Mouse (Mus musculus) intestine, postnatal 0 days (tissue): ENCODE measurements around the gene Vmn1r124. TPM values are rescaled to one million over a fixed set of nuclear protein-coding genes. Genes with fewer than 3 reads are reported as not detected.
"Not testable (repeated sequence)": the region's sequence is repeated elsewhere in the genome, so short reads cannot be mapped to it uniquely, and the experiment has no call there.

Experiments
- ATAC-seq: fragments of 200-750 bp; cut with Nextera tagmentation; 2 replicates; pipeline ENCODE4 v1.8.0; 2017; ENCODE audit warnings: mild to moderate bottlenecking, moderate TSS enrichment, moderate library complexity
- H3K27ac ChIP-seq: fragments of 300-500 bp; sonication (generic); 2 replicates; pipeline ENCODE4 v1.5.1; 2014; ENCODE audit warnings: mild to moderate bottlenecking, low read depth, low read length, moderate library complexity
- H3K27me3 ChIP-seq: fragments of 300-500 bp; sonication (generic); replicated peaks from 2 replicates; pipeline ENCODE4 v1.6.1; 2014; ENCODE audit warnings: low read length, mixed read lengths; ENCODE audit not compliant: control insufficient read depth, insufficient read depth
- H3K36me3 ChIP-seq: fragments of 300-500 bp; sonication (generic); 2 replicates; pipeline ENCODE4 v1.6.1; 2014; ENCODE audit warnings: mild to moderate bottlenecking, moderate library complexity; ENCODE audit not compliant: control insufficient read depth, insufficient read depth
- H3K4me1 ChIP-seq: fragments of 300-500 bp; sonication (generic); replicated peaks from 2 replicates; pipeline ENCODE4 v1.6.1; 2014; ENCODE audit warnings: antibody characterized with exemption, low read length, mixed read lengths; ENCODE audit not compliant: control insufficient read depth, insufficient read depth
- H3K4me2 ChIP-seq: fragments of 300-500 bp; sonication (generic); replicated peaks from 2 replicates; pipeline ENCODE4 v1.6.1; 2014; ENCODE audit warnings: low read depth, mild to moderate bottlenecking, moderate library complexity
- H3K4me3 ChIP-seq: fragments of 300-500 bp; sonication (generic); 2 replicates; pipeline ENCODE4 v1.5.1; 2014; ENCODE audit warnings: low read depth, low read length
- H3K9ac ChIP-seq: fragments of 300-500 bp; sonication (generic); 2 replicates; pipeline ENCODE4 v1.6.1; 2014; ENCODE audit warnings: mild to moderate bottlenecking, low read depth, low read length
- H3K9me3 ChIP-seq: fragments of 300-500 bp; sonication (generic); 2 replicates; pipeline ENCODE4 v1.6.1; 2016; ENCODE audit warnings: mixed run types; ENCODE audit not compliant: control insufficient read depth
- WGBS: fragments of 180-500 bp; shearing (Covaris S2); extraction: QIAGEN DNeasy Blood & Tissue Kit; methylation state at CpG from one replicate; pipeline ENCODE4 v1.1.7; 2014; 5-methylcytosine and 5-hydroxymethylcytosine counted together
- polyA plus RNA-seq: library from polyadenylated mRNA; unstranded; fragments of >200 nt; fragmentation: Nextera tagmentation; extraction: Ambion mirVana; gene quantifications from 2 replicates; pipeline ENCODE4 v1.2.1, GENCODE M21; 2015

Gene Vmn1r124
- polyA plus RNA-seq = not detected in 2 replicates

GRCm38 (mm10) chr7:21260517-21260916 is at the start of gene Vmn1r124:
Gene Vmn1r124 (minus strand): TSS chr7:21260617.
- not testable (repeated sequence) for H3K36me3 ChIP-seq, H3K4me2 ChIP-seq, H3K9me3 ChIP-seq, H3K9ac ChIP-seq, H3K4me1 ChIP-seq, ATAC-seq, H3K27me3 ChIP-seq, H3K27ac ChIP-seq, H3K4me3 ChIP-seq
- 72% methylated on average over 4 of the region's 4 CpGs for WGBS

GRCm38 (mm10) chr7:21301367-21301766 is 41.0 kb upstream of the Vmn1r124 start, which contains the start of gene Vmn1r126:
Gene Vmn1r126 (minus strand): TSS chr7:21301467.
- H3K4me3 ChIP-seq, H3K4me1 ChIP-seq, H3K9me3 ChIP-seq, ATAC-seq, H3K27ac ChIP-seq, H3K36me3 ChIP-seq, H3K4me2 ChIP-seq, H3K9ac ChIP-seq, H3K27me3 ChIP-seq: not testable (repeated sequence)
- WGBS = no CpG with 5 or more reads among the region's 5 CpGs

GRCm38 (mm10) chr7:21271879-21272278 is 11.5 kb upstream of the Vmn1r124 start, which contains the start of gene Vmn1r125:
Gene Vmn1r125 (plus strand): TSS chr7:21272179.
- H3K27ac ChIP-seq, H3K4me3 ChIP-seq, H3K4me2 ChIP-seq, H3K4me1 ChIP-seq, ATAC-seq, H3K9me3 ChIP-seq, H3K9ac ChIP-seq, H3K36me3 ChIP-seq, H3K27me3 ChIP-seq: not testable (repeated sequence)
- 67% methylated on average over 3 of the region's 3 CpGs for WGBS

Other genes with a start within 250 kb of the Vmn1r124 start
- gene Vmn1r119, start 248.2 kb downstream of the Vmn1r124 start, polyA plus RNA-seq = not detected in 2 replicates
- gene Vmn1r120, start 206.8 kb downstream of the Vmn1r124 start, polyA plus RNA-seq = not detected in 2 replicates
- gene Vmn1r121, start 162.1 kb downstream of the Vmn1r124 start, polyA plus RNA-seq = not detected in 2 replicates
- not detected in 2 replicates for gene Vmn1r122, start 126.5 kb downstream of the Vmn1r124 start, polyA plus RNA-seq
- gene Vmn1r123, start 98.4 kb downstream of the Vmn1r124 start, polyA plus RNA-seq = not detected in 2 replicates
- not detected in 2 replicates for gene Gm5157, start 70.2 kb downstream of the Vmn1r124 start, polyA plus RNA-seq
- gene Vmn1r125, start 11.6 kb upstream of the Vmn1r124 start, polyA plus RNA-seq = not detected in 2 replicates
- gene Vmn1r126, start 40.9 kb upstream of the Vmn1r124 start, polyA plus RNA-seq = not detected in 2 replicates
- gene Vmn1r127, start 59.2 kb upstream of the Vmn1r124 start, polyA plus RNA-seq = not detected in 2 replicates
- gene Vmn1r128, start 88.8 kb upstream of the Vmn1r124 start, polyA plus RNA-seq = not detected in 2 replicates
- not detected in 2 replicates for gene Vmn1r129, start 100.7 kb upstream of the Vmn1r124 start, polyA plus RNA-seq
- gene Gm6882, start 172.1 kb upstream of the Vmn1r124 start, polyA plus RNA-seq = not detected in 2 replicates